Mouse (Mus musculus) brain, embryonic 14.5 days (tissue): ENCODE measurements around the gene Cnst.

Source experiments
- CTCF ChIP-seq: fragments of 200-500 bp; IDR thresholded peaks from 2 replicates; pipeline ENCODE4 v1.5.1; 2012; ENCODE audit warnings: inconsistent platforms, mild to moderate bottlenecking, moderate library complexity, borderline replicate concordance; ENCODE audit not compliant: insufficient read depth, insufficient read length; ENCODE audit errors: extremely low read depth
- POLR2A ChIP-seq: fragments of 200-500 bp; IDR thresholded peaks from 2 replicates; pipeline ENCODE4 v1.6.1; 2012; ENCODE audit warnings: mild to moderate bottlenecking, inconsistent platforms, borderline replicate concordance; ENCODE audit not compliant: poor library complexity, insufficient read depth, insufficient read length, severe bottlenecking; ENCODE audit errors: extremely low read depth

DNA sequence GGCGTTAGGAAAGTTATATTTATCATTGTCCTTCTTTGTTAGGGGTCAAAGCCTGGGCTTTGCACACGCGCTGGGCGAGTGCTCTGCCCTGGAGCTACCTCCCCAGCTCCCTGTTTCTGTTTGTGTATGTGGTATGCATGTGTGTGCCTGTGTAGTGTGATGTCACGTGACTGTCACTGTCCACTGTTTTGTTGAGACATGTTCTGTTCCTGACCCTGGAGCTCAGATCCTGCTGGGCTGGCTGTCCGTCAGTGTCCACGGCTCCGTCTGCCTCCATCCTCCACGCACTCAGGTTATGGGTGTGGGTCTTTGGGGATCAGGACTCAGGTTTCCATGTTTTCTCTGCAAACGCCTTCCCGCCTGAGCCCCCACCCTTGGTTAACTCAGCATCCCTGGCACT lies 2.0 kb downstream of the Cnst start:
- TF ChIP-seq CTCF (no peak), POLR2A (no peak)
